Mouse (Mus musculus): ENCODE results near the gene Ncoa5. TPM values are rescaled to one million over a fixed set of nuclear protein-coding genes. Genes with fewer than 3 reads are reported as not detected.

Gene Ncoa5
- polyA plus RNA-seq, 1 experiment from 2014 or later = 21.6 TPM

- H3K4me1 ChIP-seq (ENCODE audit: insufficient read depth, low read depth, low read length) = peaks cover 8% of the 10 kb centered on the region; the same call in 1 of the 2 replicates
- 57% methylated on average over 4 of the region's 4 CpGs for WGBS
- H3K9ac ChIP-seq (replicated peaks; ENCODE audit: low read depth) = no peak overlapping the region
- ATAC-seq (no peak), DNase-seq (ENCODE audit: low spot score) (no peak)
- no peak overlapping the region for H3K4me2 ChIP-seq (replicated peaks; ENCODE audit: low read depth, low read length)
- TF ChIP-seq EP300 (IDR thresholded peaks at IDR 0.05) = no peak
- TF ChIP-seq CTCF (IDR thresholded peaks at IDR 0.05) = no peak
- no peak overlapping the region for H3K27ac ChIP-seq (ENCODE audit: low read length)
- no peaks in the 10 kb centered on the region for H3K36me3 ChIP-seq (ENCODE audit: insufficient read depth, low read length)
- no peak overlapping the region for H3K4me3 ChIP-seq (ENCODE audit: low read depth, low read length)
- no peaks in the 10 kb centered on the region for H3K27me3 ChIP-seq (replicated peaks; ENCODE audit: insufficient read depth, low read length)
- no peaks in the 10 kb centered on the region for H3K9me3 ChIP-seq (ENCODE audit: low read length)
These were observed 2.7 kb upstream of the Ncoa5 start for GRCm38 (mm10) chr2:165037415-165037814.

GRCm38 (mm10) chr2:165035058-165035431, 378 bp upstream of the Ncoa5 start:
- no peaks in the 10 kb centered on the region for H3K36me3 ChIP-seq (ENCODE audit: insufficient read depth, low read length)
- peaks cover 8% of the 10 kb centered on the region; the same call in 1 of the 2 replicates for H3K4me1 ChIP-seq (ENCODE audit: insufficient read depth, low read depth, low read length)
- TF ChIP-seq EP300 (IDR thresholded peaks at IDR 0.05) (no peak), CTCF (IDR thresholded peaks at IDR 0.05) (no peak)
- no peaks in the 10 kb centered on the region for H3K9me3 ChIP-seq (ENCODE audit: low read length)
- no peaks in the 10 kb centered on the region for H3K27me3 ChIP-seq (replicated peaks; ENCODE audit: insufficient read depth, low read length)
- ATAC-seq = no peak
- H3K9ac ChIP-seq (replicated peaks; ENCODE audit: low read depth) = no peak overlapping the region
- no peak overlapping the region; the same call in 1 of the 2 replicates for H3K27ac ChIP-seq (ENCODE audit: low read length)
- H3K4me2 ChIP-seq (replicated peaks; ENCODE audit: low read depth, low read length) = peak overlapping the region; percentile 87
- WGBS = 50% methylated on average over 5 of the region's 5 CpGs
- H3K4me3 ChIP-seq (ENCODE audit: low read depth, low read length) = peak overlapping the region; percentile 85; the same call in 1 of the 2 replicates
- no peak for DNase-seq (ENCODE audit: low spot score)

DNA sequence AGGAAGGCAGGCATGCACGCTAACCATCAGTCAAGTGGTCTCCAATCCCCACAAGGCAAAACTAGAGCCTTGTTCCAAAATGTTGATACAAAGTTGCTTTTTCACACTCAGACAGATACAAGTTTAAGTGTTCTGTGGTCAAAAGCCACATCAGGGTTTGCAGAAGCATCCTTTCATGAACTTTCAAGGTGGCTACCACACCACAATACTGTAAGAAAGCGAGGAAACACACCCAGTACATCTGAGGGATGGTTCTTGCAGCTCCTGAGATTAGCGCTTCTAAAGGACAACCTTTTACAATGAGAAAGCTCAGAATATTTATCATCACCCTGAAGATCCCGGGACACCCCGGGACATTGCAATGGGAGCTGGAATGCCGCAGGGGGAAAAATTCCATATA, 1.4 kb downstream of the Ncoa5 start:
- H3K9me3 ChIP-seq (ENCODE audit: low read length) = no peaks in the 10 kb centered on the region
- H3K36me3 ChIP-seq (ENCODE audit: insufficient read depth, low read length) = no peaks in the 10 kb centered on the region
- H3K27ac ChIP-seq (ENCODE audit: low read length) = no peak overlapping the region
- WGBS = 24% methylated on average over 6 of the region's 6 CpGs
- TF ChIP-seq EP300 (IDR thresholded peaks at IDR 0.05) (no peak), CTCF (IDR thresholded peaks at IDR 0.05) (no peak)
- 0 out of 2 replicates have a peak overlapping the region, but pooled peaks have one; percentile 65 for H3K9ac ChIP-seq (replicated peaks; ENCODE audit: low read depth)
- peaks cover 8% of the 10 kb centered on the region; the same call in 1 of the 2 replicates for H3K4me1 ChIP-seq (ENCODE audit: insufficient read depth, low read depth, low read length)
- no peak for DNase-seq (ENCODE audit: low spot score)
- ATAC-seq = no peak
- peak overlapping the region; percentile 87 for H3K4me2 ChIP-seq (replicated peaks; ENCODE audit: low read depth, low read length)
- H3K27me3 ChIP-seq (replicated peaks; ENCODE audit: insufficient read depth, low read length) = no peaks in the 10 kb centered on the region
- H3K4me3 ChIP-seq (ENCODE audit: low read depth, low read length) = peak overlapping the region; percentile 85; the same call in 1 of the 2 replicates

GRCm38 (mm10) chr2:165032533-165032932, 2.1 kb downstream of the Ncoa5 start:
- peak; percentile 30 for DNase-seq (ENCODE audit: low spot score)
- no peak overlapping the region for H3K4me2 ChIP-seq (replicated peaks; ENCODE audit: low read depth, low read length)
- H3K4me3 ChIP-seq (ENCODE audit: low read depth, low read length) = no peak overlapping the region
- no peak for ATAC-seq
- H3K9me3 ChIP-seq (ENCODE audit: low read length) = no peaks in the 10 kb centered on the region
- peak; percentile 59 for TF ChIP-seq CTCF (IDR thresholded peaks at IDR 0.05)
- no peak for TF ChIP-seq EP300 (IDR thresholded peaks at IDR 0.05)
- no peak overlapping the region for H3K9ac ChIP-seq (replicated peaks; ENCODE audit: low read depth)
- H3K27me3 ChIP-seq (replicated peaks; ENCODE audit: insufficient read depth, low read length) = no peaks in the 10 kb centered on the region
- no peak overlapping the region for H3K27ac ChIP-seq (ENCODE audit: low read length)
- WGBS = 28% methylated on average over 3 of the region's 3 CpGs
- H3K36me3 ChIP-seq (ENCODE audit: insufficient read depth, low read length) = no peaks in the 10 kb centered on the region
- peaks cover 8% of the 10 kb centered on the region; the same call in 1 of the 2 replicates for H3K4me1 ChIP-seq (ENCODE audit: insufficient read depth, low read depth, low read length)

DNA sequence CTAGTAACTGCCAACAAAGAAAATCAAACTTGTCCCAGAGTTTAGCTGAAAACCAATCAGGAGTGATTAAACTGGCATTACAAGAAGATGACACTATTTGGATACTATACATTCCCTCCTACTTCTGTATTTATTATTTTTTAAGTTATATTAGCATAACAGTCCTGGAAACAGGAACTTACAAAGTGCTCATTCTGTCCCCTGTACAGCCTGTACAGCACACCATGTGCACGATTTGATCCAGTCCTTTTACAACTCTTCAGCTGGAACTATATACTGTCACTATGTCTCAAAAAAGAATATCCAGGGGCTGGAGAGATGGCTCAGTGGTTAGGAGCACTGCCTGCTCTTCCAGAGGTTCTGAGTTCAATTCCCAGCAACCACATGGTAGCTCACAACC, 7.5 kb downstream of the Ncoa5 start:
- H3K27ac ChIP-seq (ENCODE audit: low read length) = no peak overlapping the region
- 61% methylated on average over 1 of the region's 1 CpGs for WGBS
- no peak for ATAC-seq

DNA sequence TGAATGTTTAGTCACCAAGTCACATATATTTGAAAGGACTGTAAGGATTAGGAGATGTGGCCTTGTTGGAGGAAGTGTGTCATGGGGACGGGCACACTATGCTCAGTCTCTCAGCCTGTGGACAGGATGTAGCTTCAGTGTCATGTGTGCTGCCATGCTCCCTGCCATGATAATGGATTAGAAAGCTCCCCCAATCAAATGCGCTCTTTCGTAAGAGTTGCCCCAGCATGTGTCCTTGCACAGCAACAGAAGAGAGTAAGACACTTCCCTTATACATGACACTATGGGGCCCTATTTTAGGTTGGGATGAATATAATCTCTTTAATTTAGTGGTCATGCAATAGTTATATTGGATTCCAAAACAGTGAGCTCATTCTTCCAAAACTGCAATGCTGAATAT, 14.2 kb downstream of the Ncoa5 start:
- 87% methylated on average over 3 of the region's 3 CpGs for WGBS
- H3K4me1 ChIP-seq (ENCODE audit: insufficient read depth, low read depth, low read length) = no peaks in the 10 kb centered on the region
- no peaks in the 10 kb centered on the region for H3K27me3 ChIP-seq (replicated peaks; ENCODE audit: insufficient read depth, low read length)
- no peak for DNase-seq (ENCODE audit: low spot score)
- H3K36me3 ChIP-seq (ENCODE audit: insufficient read depth, low read length) = no peaks in the 10 kb centered on the region
- no peak overlapping the region for H3K4me2 ChIP-seq (replicated peaks; ENCODE audit: low read depth, low read length)
- H3K4me3 ChIP-seq (ENCODE audit: low read depth, low read length) = no peak overlapping the region
- no peaks in the 10 kb centered on the region for H3K9me3 ChIP-seq (ENCODE audit: low read length)
- no peak for TF ChIP-seq EP300 (IDR thresholded peaks at IDR 0.05)
- no peak for TF ChIP-seq CTCF (IDR thresholded peaks at IDR 0.05)
- no peak overlapping the region for H3K27ac ChIP-seq (ENCODE audit: low read length)
- H3K9ac ChIP-seq (replicated peaks; ENCODE audit: low read depth) = no peak overlapping the region
- ATAC-seq = no peak

More for the DNA sequence above, 7.5 kb downstream of the Ncoa5 start:
- TF ChIP-seq EP300 (IDR thresholded peaks at IDR 0.05) (no peak), CTCF (IDR thresholded peaks at IDR 0.05) (no peak)
- H3K4me1 ChIP-seq (ENCODE audit: insufficient read depth, low read depth, low read length) = no peaks in the 10 kb centered on the region
- no peak overlapping the region for H3K4me2 ChIP-seq (replicated peaks; ENCODE audit: low read depth, low read length)
- no peak overlapping the region for H3K4me3 ChIP-seq (ENCODE audit: low read depth, low read length)
- H3K9ac ChIP-seq (replicated peaks; ENCODE audit: low read depth) = no peak overlapping the region
- no peaks in the 10 kb centered on the region for H3K27me3 ChIP-seq (replicated peaks; ENCODE audit: insufficient read depth, low read length)
- no peaks in the 10 kb centered on the region for H3K9me3 ChIP-seq (ENCODE audit: low read length)
- DNase-seq (ENCODE audit: low spot score) = no peak
- H3K36me3 ChIP-seq (ENCODE audit: insufficient read depth, low read length) = no peaks in the 10 kb centered on the region

- Histone ChIP-seq H3K9ac (replicated peaks; ENCODE audit: low read depth) (no peak overlapping the region), H3K27ac (ENCODE audit: low read length) (no peak overlapping the region), H3K9me3 (ENCODE audit: low read length) (no peaks in the 10 kb centered on the region), H3K4me3 (ENCODE audit: low read depth, low read length) (no peak overlapping the region), H3K36me3 (ENCODE audit: insufficient read depth, low read length) (peaks cover 14% of the 10 kb centered on the region), H3K4me2 (replicated peaks; ENCODE audit: low read depth, low read length) (no peak overlapping the region), H3K4me1 (ENCODE audit: insufficient read depth, low read depth, low read length) (no peaks in the 10 kb centered on the region), H3K27me3 (replicated peaks; ENCODE audit: insufficient read depth, low read length) (no peaks in the 10 kb centered on the region)
- WGBS = 86% methylated on average over 5 of the region's 5 CpGs
- ATAC-seq (no peak), DNase-seq (ENCODE audit: low spot score) (no peak)
- TF ChIP-seq EP300 (IDR thresholded peaks at IDR 0.05) (no peak), CTCF (IDR thresholded peaks at IDR 0.05) (no peak)
These were observed 19.7 kb downstream of the Ncoa5 start for GRCm38 (mm10) chr2:165014935-165015334.

All from lung, postnatal 0 days (tissue).